Comparison of ENCODE assay signal across 8 mouse cellular contexts in the genomic region with DNA sequence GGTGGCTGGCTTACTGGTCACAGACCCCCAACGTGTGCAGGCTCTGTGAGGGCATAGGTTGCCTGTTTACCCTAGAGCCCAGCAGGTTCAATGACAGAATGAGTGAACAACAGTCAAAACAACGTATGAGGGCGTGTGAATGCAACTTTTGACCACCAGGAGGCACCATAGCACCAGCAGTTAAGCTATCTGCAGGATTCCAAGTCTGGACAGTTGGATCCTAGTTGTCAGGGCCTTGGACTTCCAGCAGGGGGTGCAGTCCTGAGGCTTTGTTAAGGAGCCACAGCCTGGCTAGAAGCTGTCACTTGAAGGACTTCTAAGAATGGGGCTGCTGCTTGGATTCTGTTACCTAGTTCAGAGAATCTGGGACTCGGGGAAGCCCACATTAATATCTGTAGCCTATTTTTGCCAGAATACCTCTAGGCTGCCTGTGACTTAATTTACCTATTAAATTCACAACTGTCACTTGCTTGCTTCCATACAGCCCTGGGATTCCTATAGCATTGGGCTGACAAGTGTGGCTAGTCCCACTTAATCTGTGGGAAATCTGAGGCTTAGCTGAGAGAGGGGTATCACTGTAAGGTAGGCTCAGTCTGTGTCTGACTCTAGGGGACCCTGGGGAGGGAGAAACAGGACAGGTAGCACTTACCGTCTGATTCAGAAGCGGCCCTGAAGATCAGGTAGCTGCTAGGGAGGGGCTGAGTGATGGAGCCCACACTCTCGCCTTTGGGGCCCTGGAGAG. TPM values are rescaled to one million over a fixed set of nuclear protein-coding genes. Genes with fewer than 3 reads are reported as not detected.
DNase-seq lines count a peak whose midpoint lies in the region; TF ChIP-seq lines count a peak whose summit lies in the region.

No protein-coding gene starts in this region.

- no peak overlapping the region for H3K4me3 ChIP-seq in cortical plate, adult 2 months (ENCODE audit: insufficient read depth, low read length)

- TF ChIP-seq POLR2A in cortical plate, adult 2 months (IDR thresholded peaks at IDR 0.05; ENCODE audit: extremely low read depth, insufficient read depth, low read length) = no peak

- H3K27ac ChIP-seq in cortical plate, adult 2 months (ENCODE audit: insufficient read depth, low read length) = no peak overlapping the region

- DNase-seq in adipocyte (ENCODE audit: low spot score) = peak; percentile 94
- DNase-seq in gastrocnemius, postnatal 10 days = peak; percentile 92
- peak; percentile 96 for DNase-seq in induced T-regulatory cell, adult 2 months (ENCODE audit: low read depth)
- DNase-seq in left cerebral cortex, adult 8-10 months (ENCODE audit: low spot score in 2 of 2) = peak; percentile 84 to 91
- DNase-seq in mesoderm, embryonic 11.5 days (ENCODE audit: low read depth, low spot score) = peak; percentile 96
- DNase-seq in right cerebral cortex, postnatal 25 days = peak; percentile 85
- peak; percentile 88 to 92 for DNase-seq in urinary bladder, postnatal 36 days (ENCODE audit: low spot score in 2 of 2)

- H3K4me1 ChIP-seq in cortical plate, adult 2 months (ENCODE audit: control insufficient read depth, insufficient read depth, low read length) = no peaks in the 10 kb centered on the region

- peak; percentile 100 for TF ChIP-seq CTCF in cortical plate, adult 2 months (IDR thresholded peaks at IDR 0.05; ENCODE audit: extremely low read depth, insufficient read depth, low read length)

RNA-seq across cellular contexts. Expression of gene Tnfrsf23, which starts 21.2 kb away (rescaled TPM):
- polyA plus RNA-seq in cortical plate, adult 2 months (2012; rRNA removed) = 2.5 and 3.0 TPM in 2 replicates
- 1 to 10 TPM; 3.6 to 6.3 TPM for total RNA-seq in gastrocnemius, postnatal 10 days (2021)
- 1 to 10 TPM in 2 of 4 experiments, under 1 TPM in 2; 0.72 to 2.3 (median 1.1) TPM for total RNA-seq in left cerebral cortex, adult 8-10 months (2022)

RNA-seq across cellular contexts. Expression of gene Osbpl5, which starts 49.9 kb away (rescaled TPM):
- polyA plus RNA-seq in cortical plate, adult 2 months (2012; rRNA removed) = 37.4 and 39.1 TPM in 2 replicates
- total RNA-seq in gastrocnemius, postnatal 10 days (2021) = 10 to 100 TPM; 33.3 to 40.2 TPM
- 10 to 100 TPM; 32.1 to 43.1 (median 38.2) TPM for total RNA-seq in left cerebral cortex, adult 8-10 months (2022)

RNA-seq across cellular contexts. Expression of gene Tnfrsf22, which starts 57.4 kb away (rescaled TPM):
- polyA plus RNA-seq in cortical plate, adult 2 months (2012; rRNA removed) = 2.0 and 2.9 TPM in 2 replicates
- total RNA-seq in gastrocnemius, postnatal 10 days (2021) = 1 to 10 TPM; 2.5 to 3.9 TPM
- 1 to 10 TPM; 1.0 to 2.9 (median 2.8) TPM for total RNA-seq in left cerebral cortex, adult 8-10 months (2022)

RNA-seq across cellular contexts. Expression of gene Mrgprg, which starts 59.9 kb away (rescaled TPM):
- not detected in 2 replicates for polyA plus RNA-seq in cortical plate, adult 2 months (2012; rRNA removed)
- not detected for total RNA-seq in gastrocnemius, postnatal 10 days (2021)
- not detected for total RNA-seq in left cerebral cortex, adult 8-10 months (2022)
